ENCODE assay signal across 8 mouse cellular contexts in genomic region chr17:24667416-24667815, GRCm38 (mm10). TPM values are rescaled to one million over a fixed set of nuclear protein-coding genes. Genes with fewer than 3 reads are reported as not detected.
A peak's percentile ranks its signal among the peaks of the same experiment; 100 is the strongest.
DNase-seq lines count a peak whose midpoint lies in the region; ATAC-seq lines count a peak whose summit lies in the region.

No protein-coding gene starts in this region.

- ATAC-seq in monocyte, adult 5-6 weeks (replicated peaks; ENCODE audit: insufficient number of reproducible peaks, low FRiP score, low TSS enrichment, poor library complexity, severe bottlenecking) = peak; percentile 42

- peak; percentile 64 for DNase-seq in gastrocnemius, adult 18-20 months (ENCODE audit: low spot score)
- DNase-seq in gastrocnemius, postnatal 10 days = no peak
- peak; percentile 86 for DNase-seq in 3T3-L1 (ENCODE audit: low read depth, low spot score)
- DNase-seq in T-cell, adult 2 months (ENCODE audit: low spot score) = peak; percentile 68
- DNase-seq in embryo, embryonic 10 days (ENCODE audit: low spot score) = peak; percentile 83
- peak; percentile 85 for DNase-seq in kidney, adult 9 months
- DNase-seq in ovary, postnatal 10 days (ENCODE audit: low spot score) = no peak

RNA-seq across cellular contexts. Expression of gene Zfp598, which starts 2.1 kb away (rescaled TPM):
- 10 to 100 TPM; 23.1 to 25.4 TPM for total RNA-seq in gastrocnemius, adult 18-20 months (2021)
- total RNA-seq in gastrocnemius, postnatal 10 days (2021) = 10 to 100 TPM; 18.0 to 21.0 TPM
- 14.6 to 21.7 TPM (median 15.7 TPM) in 3 replicates for total RNA-seq in monocyte, adult 5-6 weeks (2017)

RNA-seq across cellular contexts. Expression of gene Npw, which starts 9.2 kb away (rescaled TPM):
- not detected for total RNA-seq in gastrocnemius, adult 18-20 months (2021)
- total RNA-seq in gastrocnemius, postnatal 10 days (2021) = not detected
- not detected in 3 replicates for total RNA-seq in monocyte, adult 5-6 weeks (2017)

RNA-seq across cellular contexts. Expression of gene Slc9a3r2, which starts 17.3 kb away (rescaled TPM):
- total RNA-seq in gastrocnemius, adult 18-20 months (2021) = 10 to 100 TPM; 31.8 to 55.0 TPM
- total RNA-seq in gastrocnemius, postnatal 10 days (2021) = 10 to 100 TPM; 30.1 to 33.4 TPM
- total RNA-seq in monocyte, adult 5-6 weeks (2017) = 0.48 to 0.78 TPM in 2 of 3 replicates, not detected in the other

RNA-seq across cellular contexts. Expression of gene Syngr3, which starts 22.3 kb away (rescaled TPM):
- total RNA-seq in gastrocnemius, adult 18-20 months (2021) = under 1 TPM in 1 of 2 experiments, not detected in 1; 0.14 TPM
- total RNA-seq in gastrocnemius, postnatal 10 days (2021) = under 1 TPM; 0.16 to 0.52 TPM
- total RNA-seq in monocyte, adult 5-6 weeks (2017) = not detected in 3 replicates

RNA-seq across cellular contexts. Expression of gene Gfer, which starts 28.5 kb away (rescaled TPM):
- 10 to 100 TPM; 41.1 to 48.3 TPM for total RNA-seq in gastrocnemius, adult 18-20 months (2021)
- 10 to 100 TPM; 22.2 to 24.6 TPM for total RNA-seq in gastrocnemius, postnatal 10 days (2021)
- total RNA-seq in monocyte, adult 5-6 weeks (2017) = 12.4 to 19.8 TPM (median 15.4 TPM) in 3 replicates

Comparison
In these comparisons a context has a peak if more than half of its experiments do, and no peak if none do; other contexts are left out.
1. DNase-seq: peak in gastrocnemius, adult 18-20 months (single experiment), 3T3-L1 (single experiment), T-cell, adult 2 months (single experiment), embryo, embryonic 10 days (single experiment) and kidney, adult 9 months (single experiment); none in gastrocnemius, postnatal 10 days (single experiment) and ovary, postnatal 10 days (single experiment).
2. RNA of gene Slc9a3r2, which starts 17.3 kb away (total RNA-seq): 31.8 to 55.0 TPM in gastrocnemius, adult 18-20 months and 30.1 to 33.4 TPM in gastrocnemius, postnatal 10 days; 0.48 to 0.78 TPM in monocyte, adult 5-6 weeks; every median in the first group is over 10 times any median in the second.